Mouse (Mus musculus) left cerebral cortex, adult 2 months (tissue): ENCODE data around the gene Gucd1. TPM values are rescaled to one million over a fixed set of nuclear protein-coding genes. Genes with fewer than 3 reads are reported as not detected.
A peak's percentile ranks its signal among the peaks of the same experiment; 100 is the strongest.

Experiments used
- DNase-seq, 2 experiments: peaks; one replicate each; pipeline ENCODE4 v3.0.0; 2021 to 2022; ENCODE audit warnings: low spot score in 2 of 2, mixed read lengths in 1 of 2; ENCODE audit errors: extremely low spot score in 1 of 2
- H3K27ac ChIP-seq: fragments of 200-600 bp; 2 replicates; pipeline ENCODE4 v1.8.1; 2022
- H3K4me3 ChIP-seq: fragments of 200-600 bp; 2 replicates; pipeline ENCODE4 v1.8.1; 2022
- CTCF ChIP-seq: fragments of 200-600 bp; IDR thresholded peaks from 2 replicates; pipeline ENCODE4 v1.8.1; 2022; ENCODE audit warnings: antibody characterized with exemption, mild to moderate bottlenecking, moderate library complexity
- intact Hi-C: fragments of 180-260 bp; cut with DNase I; formaldehyde crosslinking; loops from one replicate; pipeline ENCODE4 v1.15.1; 2025
- total RNA-seq, 2 experiments: library from RNA; stranded (reverse); gene quantifications; 2 replicates each; pipeline ENCODE4 v1.2.3; 2021

Gucd1 gene
- total RNA-seq, 2 experiments from 2014 or later, result 16.8 to 18.1 TPM

- intact Hi-C loops, result no loop called here
- H3K27ac ChIP-seq, result no peak overlapping the region
- TF ChIP-seq CTCF, result no peak
- DNase-seq, result no peak
- no peak overlapping the region for H3K4me3 ChIP-seq
These were observed 66.6 kb downstream of the Gucd1 start for GRCm38 (mm10) chr10:75451036-75451786.

- DNase-seq, result no peak
- intact Hi-C loops, result no loop called here
- no peak overlapping the region for H3K27ac ChIP-seq
- TF ChIP-seq CTCF, result no peak
- H3K4me3 ChIP-seq, result no peak overlapping the region
These were observed 67.4 kb downstream of the Gucd1 start for GRCm38 (mm10) chr10:75450331-75450730.

- no peak for TF ChIP-seq CTCF
- no peak overlapping the region for H3K4me3 ChIP-seq
- intact Hi-C loops, result no loop called here
These were observed 68.9 kb downstream of the Gucd1 start for GRCm38 (mm10) chr10:75448806-75449420.

GRCm38 (mm10) chr10:75447489-75447888 lies 70.3 kb downstream of the Gucd1 start:
- no peak for TF ChIP-seq CTCF
- no peak for DNase-seq
- intact Hi-C loops, result no loop called here

More at GRCm38 (mm10) chr10:75448806-75449420, 68.9 kb downstream of the Gucd1 start:
- DNase-seq, result no peak
- H3K27ac ChIP-seq, result no peak overlapping the region

GRCm38 (mm10) chr10:75446501-75447083 lies 71.2 kb downstream of the Gucd1 start:
- no peak for DNase-seq
- Histone ChIP-seq H3K4me3 (no peak overlapping the region), H3K27ac (no peak overlapping the region)
- TF ChIP-seq CTCF, result no peak
- intact Hi-C loops, result no loop called here

More at GRCm38 (mm10) chr10:75447489-75447888, 70.3 kb downstream of the Gucd1 start:
- no peak overlapping the region for H3K4me3 ChIP-seq
- H3K27ac ChIP-seq, result no peak overlapping the region

GRCm38 (mm10) chr10:75445030-75445429 lies 72.7 kb downstream of the Gucd1 start:
- no peak overlapping the region for H3K4me3 ChIP-seq
- DNase-seq, result no peak
- TF ChIP-seq CTCF, result no peak
- intact Hi-C loops, result no loop called here
- H3K27ac ChIP-seq, result no peak overlapping the region

- no peak for TF ChIP-seq CTCF
- no peak for DNase-seq
- no peak overlapping the region for H3K4me3 ChIP-seq
- no peak overlapping the region for H3K27ac ChIP-seq
- intact Hi-C loops, result no loop called here
These were observed 73.5 kb downstream of the Gucd1 start for GRCm38 (mm10) chr10:75444111-75444826.

- H3K27ac ChIP-seq, result no peak overlapping the region
- no peak overlapping the region for H3K4me3 ChIP-seq
- peak; percentile 6 for TF ChIP-seq CTCF
- DNase-seq, result no peak
- intact Hi-C loops, result no loop called here
These were observed 74.8 kb downstream of the Gucd1 start for GRCm38 (mm10) chr10:75443017-75443416.

GRCm38 (mm10) chr10:75441800-75442199 lies 76.0 kb downstream of the Gucd1 start:
- DNase-seq, result no peak
- intact Hi-C loops, result no loop called here
- TF ChIP-seq CTCF, result no peak
- Histone ChIP-seq H3K27ac (no peak overlapping the region), H3K4me3 (no peak overlapping the region)

- no peak overlapping the region for H3K27ac ChIP-seq
- H3K4me3 ChIP-seq, result no peak overlapping the region
- intact Hi-C loops, result no loop called here
- TF ChIP-seq CTCF, result no peak
- DNase-seq, result no peak
These were observed 77.0 kb downstream of the Gucd1 start for GRCm38 (mm10) chr10:75440756-75441155.

GRCm38 (mm10) chr10:75439211-75439811 lies 78.5 kb downstream of the Gucd1 start:
- TF ChIP-seq CTCF, result peak; percentile 86
- no peak overlapping the region for H3K27ac ChIP-seq
- peak in 1 of 2 experiments; percentile 30 for DNase-seq
- intact Hi-C loops, result loop anchor here (1.0 to 2.0 kb wide), 2 partner anchors 47 to 257 kb away; no protein-coding TSS in a partner anchor
- H3K4me3 ChIP-seq, result no peak overlapping the region
